Mouse (Mus musculus) liver, embryonic 13.5 days (tissue): ENCODE results near the gene Lce3d. TPM values are rescaled to one million over a fixed set of nuclear protein-coding genes. Genes with fewer than 3 reads are reported as not detected.

Source experiments
- polyA plus RNA-seq: library from polyadenylated mRNA; unstranded; fragments of >200 nt; fragmentation: Nextera tagmentation; extraction: Ambion mirVana; gene quantifications from 2 replicates; pipeline ENCODE4 v1.2.1, GENCODE M21; 2015

The Lce3d gene
- polyA plus RNA-seq, 1 experiment from 2014 or later = not detected

Other genes with a start within 250 kb of the Lce3d start
- not detected in 2 replicates for gene Lce1e, start 248.3 kb upstream of the Lce3d start, polyA plus RNA-seq
- gene Lce1f, start 237.0 kb upstream of the Lce3d start, polyA plus RNA-seq = not detected in 2 replicates
- not detected in 2 replicates for gene Gm38119, start 218.3 kb upstream of the Lce3d start, polyA plus RNA-seq
- gene Lce1g, start 205.1 kb upstream of the Lce3d start, polyA plus RNA-seq = not detected in 2 replicates
- not detected in 2 replicates for gene Lce1h, start 192.3 kb upstream of the Lce3d start, polyA plus RNA-seq
- gene Lce1i, start 178.5 kb upstream of the Lce3d start, polyA plus RNA-seq = not detected in 2 replicates
- not detected in 2 replicates for gene Lce1j, start 166.9 kb upstream of the Lce3d start, polyA plus RNA-seq
- not detected in 2 replicates for gene Lce1k, start 149.5 kb upstream of the Lce3d start, polyA plus RNA-seq
- gene Kprp, start 130.1 kb upstream of the Lce3d start, polyA plus RNA-seq = not detected in 2 replicates
- gene Lce1l, start 106.1 kb upstream of the Lce3d start, polyA plus RNA-seq = not detected in 2 replicates
- not detected in 2 replicates for gene 2310050C09Rik, start 87.2 kb upstream of the Lce3d start, polyA plus RNA-seq
- not detected in 2 replicates for gene Lce3a, start 31.2 kb upstream of the Lce3d start, polyA plus RNA-seq
- not detected in 2 replicates for gene Lce3b, start 24.4 kb upstream of the Lce3d start, polyA plus RNA-seq
- not detected in 2 replicates for gene Lce3c, start 12.9 kb upstream of the Lce3d start, polyA plus RNA-seq
- gene Lce3e, start 9.7 kb downstream of the Lce3d start, polyA plus RNA-seq = not detected in 2 replicates
- gene Lce3f, start 34.8 kb downstream of the Lce3d start, polyA plus RNA-seq = not detected in 2 replicates
- not detected in 2 replicates for gene Crct1, start 58.3 kb downstream of the Lce3d start, polyA plus RNA-seq
- not detected in 2 replicates for gene Lce1m, start 61.7 kb downstream of the Lce3d start, polyA plus RNA-seq
- not detected in 2 replicates for gene Gm4858, start 111.4 kb downstream of the Lce3d start, polyA plus RNA-seq
- gene Crnn, start 187.4 kb downstream of the Lce3d start, polyA plus RNA-seq = not detected in 2 replicates
- gene Flg2, start 239.9 kb downstream of the Lce3d start, polyA plus RNA-seq = not detected in 2 replicates